8 mouse cellular contexts compared by ENCODE assay signal in genomic region chr11:80383019-80383625, GRCm38 (mm10). TPM values are rescaled to one million over a fixed set of nuclear protein-coding genes. Genes with fewer than 3 reads are reported as not detected.
DNase-seq lines count a peak whose midpoint lies in the region; ATAC-seq lines count a peak whose summit lies in the region.

Gene Zfp207 (plus strand): TSS chr11:80383279.

- WGBS in heart, embryonic 14.5 days: under 1% methylated on average over 33 of the region's 33 CpGs
- WGBS in liver, embryonic 13.5 days (ENCODE audit: insufficient replicate concordance): under 1% methylated on average over 33 of the region's 33 CpGs
- under 1% methylated on average over 33 of the region's 33 CpGs for WGBS in stomach, embryonic 16.5 days

- peak; percentile 88 for ATAC-seq in CD4-positive, CD25-positive, alpha-beta regulatory T cell, adult 4 months
- ATAC-seq in heart, embryonic 14.5 days (ENCODE audit: insufficient number of reproducible peaks, insufficient read depth, low FRiP score, low read depth): peak; percentile 94
- peak; percentile 86 for ATAC-seq in liver, embryonic 13.5 days (ENCODE audit: low read depth)
- ATAC-seq in stomach, embryonic 16.5 days (ENCODE audit: insufficient read depth, low FRiP score): peak; percentile 99

- H3K9ac ChIP-seq in heart, embryonic 14.5 days (ENCODE audit: low read length): peak within 1 kb of the TSS; percentile 100
- H3K9ac ChIP-seq in liver, embryonic 13.5 days: peak within 1 kb of the TSS; percentile 97
- H3K9ac ChIP-seq in stomach, embryonic 16.5 days (ENCODE audit: low read length): peak within 1 kb of the TSS; percentile 99

- peak within 1 kb of the TSS; percentile 91 to 97 for H3K4me3 ChIP-seq in heart, embryonic 14.5 days (ENCODE audit: control insufficient read depth in 1 of 2, insufficient read depth in 1 of 2, low read depth in 1 of 2, low read length in 2 of 2)
- H3K4me3 ChIP-seq in liver, embryonic 13.5 days (replicated peaks): peak within 1 kb of the TSS; percentile 88
- peak within 1 kb of the TSS; percentile 93 for H3K4me3 ChIP-seq in stomach, embryonic 16.5 days (replicated peaks; ENCODE audit: low read length)

- H3K4me1 ChIP-seq in heart, embryonic 14.5 days (ENCODE audit: control insufficient read depth in 2 of 2, insufficient read depth in 2 of 2, low read length in 2 of 2): peaks cover 0 to 30% of the 10 kb centered on the region in 2 experiments; a peak in 3 of 4 replicates
- H3K4me1 ChIP-seq in liver, embryonic 13.5 days (replicated peaks): peaks cover 50% of the 10 kb centered on the region
- peaks cover 11% of the 10 kb centered on the region for H3K4me1 ChIP-seq in stomach, embryonic 16.5 days (ENCODE audit: control insufficient read depth, insufficient read depth, low read length)

- no peaks in the 10 kb centered on the region for H3K27me3 ChIP-seq in heart, embryonic 14.5 days (ENCODE audit: control insufficient read depth, insufficient read depth, low read length)
- no peaks in the 10 kb centered on the region for H3K27me3 ChIP-seq in liver, embryonic 13.5 days
- H3K27me3 ChIP-seq in stomach, embryonic 16.5 days (ENCODE audit: control insufficient read depth, insufficient read depth, low read length): no peaks in the 10 kb centered on the region

- H3K27ac ChIP-seq in heart, embryonic 14.5 days (replicated peaks in 1 of 2; ENCODE audit: control insufficient read depth in 1 of 2, insufficient read depth in 1 of 2, low read depth in 2 of 2, low read length in 2 of 2): peak within 1 kb of the TSS; percentile 93 to 95
- H3K27ac ChIP-seq in liver, embryonic 13.5 days: peak within 1 kb of the TSS; percentile 95
- peak within 1 kb of the TSS; percentile 95 for H3K27ac ChIP-seq in stomach, embryonic 16.5 days (ENCODE audit: low read length)

- H3K4me2 ChIP-seq in heart, embryonic 14.5 days (ENCODE audit: low read length): peak within 1 kb of the TSS; percentile 85
- H3K4me2 ChIP-seq in liver, embryonic 13.5 days: peak within 1 kb of the TSS; percentile 94
- H3K4me2 ChIP-seq in stomach, embryonic 16.5 days (ENCODE audit: low read depth, low read length): peak within 1 kb of the TSS; percentile 80

- peak; percentile 95 for DNase-seq in c-Kit-negative CD71-positive TER-119-positive erythroid progenitor cells, embryonic 14.5 days (ENCODE audit: low read depth, low spot score)
- peak; percentile 87 for DNase-seq in fibroblast of lung, adult 2 months (ENCODE audit: low read depth)
- DNase-seq in kidney, postnatal 14 days: peak; percentile 99
- peak; percentile 96 for DNase-seq in liver, embryonic 13.5 days
- DNase-seq in neural tube, embryonic 10.5 days (ENCODE audit: extremely low spot score, low spot score): peak; percentile 98

- H3K36me3 ChIP-seq in heart, embryonic 14.5 days (ENCODE audit: control insufficient read depth, insufficient read depth, low read length): peaks cover 27% of the 10 kb centered on the region
- peaks cover 35% of the 10 kb centered on the region for H3K36me3 ChIP-seq in liver, embryonic 13.5 days
- peaks cover 9% of the 10 kb centered on the region; the same call in 1 of the 2 replicates for H3K36me3 ChIP-seq in stomach, embryonic 16.5 days (ENCODE audit: control insufficient read depth, insufficient read depth, low read length)

- no peaks in the 10 kb centered on the region for H3K9me3 ChIP-seq in heart, embryonic 14.5 days (ENCODE audit: control insufficient read depth, low read length)
- no peaks in the 10 kb centered on the region for H3K9me3 ChIP-seq in liver, embryonic 13.5 days (replicated peaks)
- H3K9me3 ChIP-seq in stomach, embryonic 16.5 days (replicated peaks; ENCODE audit: control insufficient read depth, low read length): no peaks in the 10 kb centered on the region

RNA-seq across cellular contexts. Expression of gene Zfp207, which starts in this region (rescaled TPM):
- 100 to 1,000 TPM; 270 to 312 TPM for polyA plus RNA-seq in CD4-positive, CD25-positive, alpha-beta regulatory T cell, adult 4 months (2017; shearing (Covaris generic))
- 163 and 165 TPM in 2 replicates for polyA plus RNA-seq in heart, embryonic 14.5 days (2014; fragmentation: Nextera tagmentation; extraction: Ambion mirVana)
- 102 and 131 TPM in 2 replicates for polyA plus RNA-seq in liver, embryonic 13.5 days (2015; fragmentation: Nextera tagmentation; extraction: Ambion mirVana)
- 187 and 192 TPM in 2 replicates for polyA plus RNA-seq in stomach, embryonic 16.5 days (2015; fragmentation: Nextera tagmentation; extraction: Ambion mirVana)

Comparison
In these comparisons a context has a peak if more than half of its experiments do, and no peak if none do; other contexts are left out.
1. Peak in every context shown above with its lines: DNase-seq, ATAC-seq, H3K4me3 ChIP-seq and H3K27ac ChIP-seq.